Mouse (Mus musculus) hindbrain, embryonic 16.5 days (tissue): ENCODE data around the gene Gm26661. TPM values are rescaled to one million over a fixed set of nuclear protein-coding genes. Genes with fewer than 3 reads are reported as not detected.

ENCODE experiments used
- ATAC-seq: fragments of 200-750 bp; cut with Nextera tagmentation; 2 replicates; pipeline ENCODE4 v1.8.0; 2017; ENCODE audit warnings: moderate TSS enrichment, moderate library complexity
- H3K27ac ChIP-seq: fragments of 300-500 bp; sonication (generic); 2 replicates; pipeline ENCODE4 v1.5.1; 2014; ENCODE audit warnings: low read depth, mild to moderate bottlenecking, control low read depth, low read length, moderate library complexity
- H3K27me3 ChIP-seq: fragments of 300-500 bp; sonication (generic); replicated peaks from 2 replicates; pipeline ENCODE4 v1.6.1; 2014; ENCODE audit warnings: low read length; ENCODE audit not compliant: control insufficient read depth, insufficient read depth
- H3K36me3 ChIP-seq: fragments of 300-500 bp; sonication (generic); 2 replicates; pipeline ENCODE4 v1.6.1; 2014; ENCODE audit warnings: mild to moderate bottlenecking, low read length, moderate library complexity, mixed read lengths; ENCODE audit not compliant: control insufficient read depth, insufficient read depth
- H3K4me1 ChIP-seq: fragments of 300-500 bp; sonication (generic); 2 replicates; pipeline ENCODE4 v1.6.1; 2014; ENCODE audit warnings: low read depth, low read length; ENCODE audit not compliant: control insufficient read depth, insufficient read depth
- H3K4me2 ChIP-seq: fragments of 300-500 bp; sonication (generic); 2 replicates; pipeline ENCODE4 v1.6.1; 2014; ENCODE audit warnings: mild to moderate bottlenecking, low read length, control low read depth, moderate library complexity
- H3K4me3 ChIP-seq: fragments of 300-500 bp; sonication (generic); 2 replicates; pipeline ENCODE4 v1.5.1; 2014; ENCODE audit warnings: mild to moderate bottlenecking, low read length, control low read depth, moderate library complexity
- H3K9ac ChIP-seq: fragments of 300-500 bp; sonication (generic); 2 replicates; pipeline ENCODE4 v1.6.1; 2014; ENCODE audit warnings: low read depth, mild to moderate bottlenecking, control low read depth, low read length, moderate library complexity
- H3K9me3 ChIP-seq: fragments of 300-500 bp; sonication (generic); 2 replicates; pipeline ENCODE4 v1.6.1; 2014; ENCODE audit warnings: mild to moderate bottlenecking, low read length, moderate library complexity; ENCODE audit not compliant: control insufficient read depth
- WGBS: fragments of 180-500 bp; shearing (Covaris S2); extraction: QIAGEN DNeasy Blood & Tissue Kit; methylation state at CpG from one replicate; pipeline ENCODE4 v1.1.7; 2014; 5-methylcytosine and 5-hydroxymethylcytosine counted together
- polyA plus RNA-seq: library from polyadenylated mRNA; unstranded; fragments of >200 nt; fragmentation: Nextera tagmentation; extraction: Ambion mirVana; gene quantifications from 2 replicates; pipeline ENCODE4 v1.2.1, GENCODE M21; 2015

Gm26661 gene
- polyA plus RNA-seq, 1 experiment from 2014 or later: 0.38 TPM

DNA sequence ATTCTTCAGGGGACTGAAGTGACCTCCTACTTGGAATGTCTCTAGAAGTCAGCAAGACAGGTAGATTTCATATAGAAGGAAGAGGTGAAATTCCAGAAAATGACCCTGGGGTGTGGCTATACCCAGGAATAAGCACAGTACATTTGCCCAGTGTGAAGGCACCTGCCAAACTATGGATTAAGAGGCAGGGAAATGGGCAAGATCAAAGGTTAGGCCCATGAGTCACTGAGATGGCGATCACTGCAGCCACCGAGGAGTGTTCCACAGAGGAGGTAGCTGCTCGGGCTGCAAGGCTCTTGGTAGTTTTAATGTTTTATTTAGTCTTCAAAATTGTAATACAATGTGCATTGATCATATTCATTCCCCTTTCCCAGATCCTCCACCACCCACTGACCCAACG lies 4.6 kb downstream of the Gm26661 start:
- WGBS: 88% methylated on average over 4 of the region's 4 CpGs
- peaks cover 2% of the 10 kb centered on the region for H3K9me3 ChIP-seq
- H3K4me1 ChIP-seq: peaks cover 2% of the 10 kb centered on the region; the same call in 1 of the 2 replicates
- no peaks in the 10 kb centered on the region for H3K27me3 ChIP-seq
- ATAC-seq: no peak
- H3K4me3 ChIP-seq: no peak overlapping the region
- H3K27ac ChIP-seq: no peak overlapping the region
- no peaks in the 10 kb centered on the region for H3K36me3 ChIP-seq
- H3K9ac ChIP-seq: no peak overlapping the region
- no peak overlapping the region for H3K4me2 ChIP-seq

DNA sequence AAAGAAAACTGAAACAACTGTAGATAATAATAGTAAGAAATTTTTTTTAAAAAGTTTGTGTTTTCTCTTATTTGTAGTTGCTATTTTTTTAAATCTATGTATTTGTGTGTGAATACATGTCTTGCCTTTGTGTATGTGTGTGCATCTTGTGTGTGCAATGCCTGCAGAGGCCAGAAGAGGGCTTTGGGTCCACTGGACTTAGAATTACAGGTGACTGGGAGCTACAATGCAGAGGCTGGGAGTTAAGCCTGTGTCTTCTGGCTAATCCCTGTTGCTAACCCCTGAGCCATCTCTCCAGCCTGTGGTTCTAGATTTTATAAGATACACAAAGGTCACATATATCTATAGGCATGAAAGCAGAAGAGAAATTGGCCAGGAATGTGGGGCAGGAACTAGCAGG lies 9.2 kb downstream of the Gm26661 start:
- Histone ChIP-seq H3K4me2 (no peak overlapping the region), H3K27me3 (no peaks in the 10 kb centered on the region), H3K27ac (no peak overlapping the region), H3K9ac (no peak overlapping the region), H3K4me1 (no peaks in the 10 kb centered on the region), H3K4me3 (no peak overlapping the region), H3K36me3 (no peaks in the 10 kb centered on the region), H3K9me3 (peaks cover 2% of the 10 kb centered on the region)
- ATAC-seq: no peak

DNA sequence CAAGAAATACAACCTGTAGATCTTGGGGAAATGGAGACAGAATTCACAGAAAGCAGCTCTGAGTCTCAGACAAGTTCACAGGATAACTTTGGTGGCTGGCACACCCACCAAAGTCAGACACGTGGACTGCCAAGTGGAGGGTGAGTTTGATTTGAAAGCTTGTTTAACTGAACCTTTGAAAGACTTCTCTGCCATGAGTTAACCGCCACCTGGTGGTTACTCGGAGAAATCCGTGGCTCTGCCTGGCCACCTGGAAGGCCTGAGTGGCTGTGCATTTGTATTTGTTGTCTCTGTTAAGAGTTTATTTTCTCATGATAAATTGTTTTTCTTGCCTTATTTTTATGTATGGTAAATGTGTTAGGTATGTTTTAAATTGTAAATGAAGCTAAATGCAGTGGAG lies 10.4 kb downstream of the Gm26661 start:
- ATAC-seq: no peak
- Histone ChIP-seq H3K9me3 (peaks cover 2% of the 10 kb centered on the region), H3K36me3 (no peaks in the 10 kb centered on the region), H3K4me1 (no peaks in the 10 kb centered on the region), H3K4me3 (no peak overlapping the region), H3K4me2 (no peak overlapping the region), H3K27me3 (no peaks in the 10 kb centered on the region), H3K27ac (no peak overlapping the region), H3K9ac (no peak overlapping the region)
- WGBS: 9% methylated on average over 4 of the region's 4 CpGs

DNA sequence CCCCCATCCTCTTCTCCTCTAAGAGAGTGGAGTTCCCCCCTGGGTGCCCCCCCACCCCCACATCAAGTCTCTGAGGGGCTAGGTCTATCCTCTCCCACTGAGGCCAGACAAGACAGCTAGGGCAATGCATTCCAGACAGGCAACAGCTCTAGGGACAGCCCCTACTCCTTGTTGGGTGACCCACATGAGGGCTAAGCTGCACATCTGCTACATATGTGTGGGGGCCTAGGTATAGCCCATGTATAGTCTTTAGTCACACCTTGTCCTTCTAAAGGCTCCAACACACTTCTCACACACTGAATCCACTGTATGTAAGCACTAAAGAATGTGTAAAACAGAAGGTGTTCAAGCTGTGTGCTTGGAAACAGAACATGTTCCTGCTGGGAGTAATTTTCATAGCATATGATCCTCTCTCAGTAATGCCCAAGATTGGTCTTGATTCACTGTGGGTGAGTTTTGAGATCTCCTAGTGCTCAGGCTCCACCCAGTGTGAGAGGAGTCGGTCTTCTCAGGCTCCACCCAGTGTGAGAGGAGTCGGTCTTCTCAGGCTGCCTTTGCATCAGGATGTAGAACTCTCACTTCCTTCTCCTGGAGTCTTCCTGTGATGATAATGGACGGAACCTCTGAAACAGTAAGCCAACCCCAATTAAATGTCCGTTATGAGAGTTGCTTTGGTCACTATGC lies 12.6 kb downstream of the Gm26661 start:
- Histone ChIP-seq H3K4me1 (no peaks in the 10 kb centered on the region), H3K4me2 (no peak overlapping the region), H3K9ac (no peak overlapping the region), H3K9me3 (peaks cover 2% of the 10 kb centered on the region), H3K4me3 (no peak overlapping the region), H3K27ac (no peak overlapping the region), H3K27me3 (no peaks in the 10 kb centered on the region), H3K36me3 (no peaks in the 10 kb centered on the region)
- 53% methylated on average over 4 of the region's 4 CpGs for WGBS
- peak; percentile 69 for ATAC-seq

DNA sequence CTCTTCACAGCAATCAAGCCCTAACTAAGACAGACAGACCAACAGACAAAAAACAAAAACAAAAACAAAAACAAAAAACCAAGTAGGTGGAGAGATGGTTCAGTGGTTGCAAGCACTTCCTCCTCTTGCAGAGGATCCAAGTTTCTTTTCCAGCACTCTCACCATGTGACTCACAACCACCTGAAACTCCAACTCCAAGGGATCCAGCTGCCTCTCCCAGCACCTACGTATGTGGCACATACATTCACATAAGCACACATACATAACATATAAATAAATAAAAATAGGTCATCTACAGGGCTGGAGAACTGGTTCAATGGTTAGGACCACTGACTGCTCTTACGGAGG lies 13.1 kb downstream of the Gm26661 start:
- no peak overlapping the region for H3K4me3 ChIP-seq
- no peaks in the 10 kb centered on the region for H3K4me1 ChIP-seq
- 95% methylated on average over 2 of the region's 2 CpGs for WGBS
- no peak overlapping the region for H3K9ac ChIP-seq
- H3K27me3 ChIP-seq: no peaks in the 10 kb centered on the region
- no peak for ATAC-seq
- H3K4me2 ChIP-seq: no peak overlapping the region
- peaks cover 2% of the 10 kb centered on the region for H3K9me3 ChIP-seq
- no peaks in the 10 kb centered on the region for H3K36me3 ChIP-seq
- no peak overlapping the region for H3K27ac ChIP-seq

DNA sequence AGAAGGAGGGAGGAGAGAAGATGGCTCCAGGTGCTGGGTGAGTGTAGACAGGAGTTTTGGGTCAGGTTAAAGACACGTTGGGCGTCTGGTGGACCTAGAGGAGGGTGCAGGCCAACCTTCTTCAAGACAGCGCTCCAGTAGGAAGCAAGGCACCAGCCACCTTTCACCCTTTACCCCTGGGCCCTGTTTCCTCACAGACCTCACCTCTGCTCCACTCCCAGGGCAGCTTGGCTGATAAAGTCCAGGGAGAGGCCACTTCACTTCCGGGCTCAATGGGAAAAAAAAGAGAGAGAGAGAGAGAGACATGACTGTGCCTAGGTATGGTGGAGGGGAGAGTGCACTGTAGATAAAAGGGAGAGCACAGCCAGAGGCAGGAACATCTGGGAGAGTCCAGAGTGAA lies 16.3 kb downstream of the Gm26661 start:
- Histone ChIP-seq H3K4me1 (no peaks in the 10 kb centered on the region), H3K36me3 (no peaks in the 10 kb centered on the region), H3K27me3 (no peaks in the 10 kb centered on the region), H3K9me3 (0 out of 2 replicates have a peak, but pooled peaks cover 2% of the 10 kb centered on the region), H3K9ac (no peak overlapping the region), H3K4me2 (no peak overlapping the region), H3K4me3 (no peak overlapping the region), H3K27ac (no peak overlapping the region)
- WGBS: 74% methylated on average over 4 of the region's 4 CpGs
- ATAC-seq: no peak

DNA sequence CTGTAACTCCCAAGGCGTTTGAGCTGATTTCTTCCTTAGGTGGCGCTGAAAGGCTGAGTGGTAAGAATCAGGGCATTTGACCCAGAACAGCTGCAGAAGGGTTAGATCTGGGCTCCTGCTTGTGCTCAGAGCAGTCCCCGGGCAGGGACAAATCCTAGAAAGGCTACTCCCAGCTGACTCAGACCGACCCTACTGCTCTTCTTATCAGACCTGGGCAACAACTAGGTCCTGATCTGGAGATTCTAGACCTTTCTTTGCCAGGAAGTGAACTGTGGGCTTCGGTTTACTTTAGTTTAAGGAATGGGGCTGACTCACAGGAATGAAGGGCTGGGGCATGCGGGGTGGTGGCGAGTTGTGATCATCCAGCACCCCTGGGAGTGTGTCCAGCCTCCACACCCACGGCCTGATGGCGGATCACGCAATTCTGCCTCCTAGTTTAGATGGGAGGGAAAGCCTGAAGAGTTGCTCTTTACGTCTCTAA lies 17.2 kb downstream of the Gm26661 start:
- Histone ChIP-seq H3K4me2 (no peak overlapping the region), H3K9me3 (0 out of 2 replicates have a peak, but pooled peaks cover 2% of the 10 kb centered on the region), H3K27ac (no peak overlapping the region), H3K4me1 (no peaks in the 10 kb centered on the region), H3K36me3 (no peaks in the 10 kb centered on the region), H3K27me3 (no peaks in the 10 kb centered on the region), H3K4me3 (no peak overlapping the region), H3K9ac (no peak overlapping the region)
- 71% methylated on average over 11 of the region's 11 CpGs for WGBS
- no peak for ATAC-seq

DNA sequence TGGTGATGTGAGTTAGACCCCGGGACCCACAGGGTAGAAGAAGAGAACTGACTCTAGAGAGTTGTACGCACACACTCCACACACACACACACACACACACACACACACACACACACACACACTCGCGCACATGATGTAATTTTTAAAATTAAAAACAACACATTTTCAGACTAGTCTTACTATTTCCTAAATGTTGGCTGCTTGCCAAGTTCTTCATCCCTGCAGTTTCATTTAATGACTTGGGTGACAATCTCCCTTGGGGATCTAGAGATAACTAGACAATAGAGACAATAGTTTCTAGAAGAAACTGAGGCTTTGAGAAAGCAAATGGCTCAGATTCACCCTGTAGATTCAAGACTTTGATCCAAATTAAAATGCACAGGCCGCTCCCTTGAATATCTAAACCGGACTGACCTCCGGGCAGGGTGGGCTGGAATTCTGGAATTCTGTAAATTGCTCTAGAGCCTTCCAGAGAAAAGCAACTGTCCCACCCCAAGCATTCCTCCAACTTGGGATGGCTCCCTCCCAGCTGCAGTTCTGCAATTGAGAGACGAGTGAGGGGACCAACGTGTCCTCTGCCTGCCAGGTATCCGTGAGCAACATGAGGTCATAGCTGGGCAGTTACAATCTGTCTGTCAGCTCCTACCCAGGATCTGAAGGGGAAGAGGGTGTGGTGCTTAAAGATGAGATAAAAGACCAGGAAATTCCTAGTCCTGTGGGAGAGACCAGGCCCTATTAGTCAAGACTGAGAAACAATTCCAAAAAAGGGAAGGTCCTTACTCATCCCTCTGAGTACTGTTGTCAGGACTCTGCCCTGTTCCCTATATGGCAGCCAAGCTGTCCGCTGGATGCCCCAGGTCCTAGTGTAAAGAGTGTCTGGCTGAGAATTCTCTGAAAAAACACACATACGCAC lies 17.9 kb downstream of the Gm26661 start:
- ATAC-seq: no peak
- WGBS: 84% methylated on average over 12 of the region's 12 CpGs

DNA sequence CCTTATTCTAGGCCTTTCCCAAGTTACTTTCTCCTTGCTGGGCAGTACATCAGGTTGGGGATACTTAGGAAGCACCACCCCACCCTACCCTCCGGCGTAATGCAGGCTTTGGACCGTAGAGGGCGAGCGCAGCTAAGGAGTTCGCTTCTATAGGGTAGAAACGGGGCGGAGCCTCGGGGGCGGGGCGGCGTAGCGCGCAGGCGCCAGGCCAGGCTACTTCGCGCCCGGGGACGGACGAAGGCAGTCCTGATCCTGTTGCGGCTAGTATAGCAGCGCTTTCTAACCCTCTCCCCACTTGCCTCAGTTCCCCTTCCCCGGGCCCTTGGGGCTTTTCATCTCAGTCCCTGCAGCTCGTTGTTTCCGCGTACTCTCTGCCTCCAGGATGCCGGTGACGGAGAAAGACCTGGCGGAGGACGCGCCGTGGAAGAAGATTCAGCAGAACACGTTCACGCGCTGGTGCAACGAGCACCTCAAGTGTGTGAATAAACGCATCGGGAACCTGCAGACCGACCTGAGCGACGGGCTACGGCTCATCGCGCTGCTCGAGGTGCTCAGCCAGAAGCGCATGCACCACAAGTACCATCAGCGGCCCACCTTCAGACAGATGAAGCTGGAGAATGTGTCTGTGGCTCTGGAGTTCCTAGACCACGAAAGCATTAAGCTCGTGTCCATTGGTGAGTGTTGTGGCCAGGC lies 26.5 kb downstream of the Gm26661 start, which contains the start of gene Flnb:
Gene Flnb (plus strand): TSS at position 188 of the 693 bp plus-strand sequence.
- H3K9me3 ChIP-seq: no peaks in the 10 kb centered on the region
- H3K36me3 ChIP-seq: no peaks in the 10 kb centered on the region
- peak within 1 kb of the TSS; percentile 84 for H3K9ac ChIP-seq
- WGBS: under 1% methylated on average over 49 of the region's 49 CpGs
- no peaks in the 10 kb centered on the region for H3K27me3 ChIP-seq
- H3K4me2 ChIP-seq: peak within 1 kb of the TSS; percentile 83
- H3K4me3 ChIP-seq: peak within 1 kb of the TSS; percentile 75
- H3K27ac ChIP-seq: peak within 1 kb of the TSS; percentile 83
- ATAC-seq: peak; percentile 98
- peaks cover 30% of the 10 kb centered on the region for H3K4me1 ChIP-seq

More for the DNA sequence above, 17.9 kb downstream of the Gm26661 start:
- Histone ChIP-seq H3K27ac (no peak overlapping the region), H3K4me1 (no peaks in the 10 kb centered on the region), H3K27me3 (no peaks in the 10 kb centered on the region), H3K9ac (no peak overlapping the region), H3K36me3 (no peaks in the 10 kb centered on the region), H3K4me3 (no peak overlapping the region), H3K9me3 (0 out of 2 replicates have a peak, but pooled peaks cover 2% of the 10 kb centered on the region), H3K4me2 (no peak overlapping the region)
